Mouse (Mus musculus) fat pad, adult 2 months (tissue): ENCODE measurements around the gene Aoc3.
"Not testable (repeated sequence)": the region's sequence is repeated elsewhere in the genome, so short reads cannot be mapped to it uniquely, and the experiment has no call there.

Experiments used
- DNase-seq: peaks from one replicate; pipeline ENCODE4 v3.0.0-alpha.2; 2011; ENCODE audit warnings: low read depth, low spot score; ENCODE audit errors: extremely low read depth

The Aoc3 gene

GRCm38 (mm10) chr11:101330371-101330924, at the start of gene Aoc3:
TSS of gene Aoc3 (plus strand) at chr11:101330605.
- DNase-seq = no peak

GRCm38 (mm10) chr11:101280837-101281236, 49.6 kb upstream of the Aoc3 start:
- no peak for DNase-seq

- no peak for DNase-seq
These were observed 47.5 kb upstream of the Aoc3 start for GRCm38 (mm10) chr11:101282896-101283295.

- no peak for DNase-seq
These were observed 46.6 kb upstream of the Aoc3 start for GRCm38 (mm10) chr11:101283805-101284204.

GRCm38 (mm10) chr11:101287306-101287705, 43.1 kb upstream of the Aoc3 start:
- DNase-seq = no peak

- no peak for DNase-seq
These were observed 39.2 kb upstream of the Aoc3 start for GRCm38 (mm10) chr11:101291231-101291630.

GRCm38 (mm10) chr11:101295191-101295590, 35.2 kb upstream of the Aoc3 start:
- no peak for DNase-seq

GRCm38 (mm10) chr11:101300881-101301280, 29.5 kb upstream of the Aoc3 start:
- DNase-seq = no peak

GRCm38 (mm10) chr11:101301299-101302003, 29.0 kb upstream of the Aoc3 start:
- DNase-seq = no peak

- no peak for DNase-seq
These were observed 28.2 kb upstream of the Aoc3 start, which contains the start of gene Becn1 for GRCm38 (mm10) chr11:101302004-101302798. TSS of gene Becn1 (minus strand) at chr11:101302286.

- no peak for DNase-seq
These were observed 22.7 kb upstream of the Aoc3 start for GRCm38 (mm10) chr11:101307744-101308143.

- DNase-seq = no peak
These were observed 19.3 kb upstream of the Aoc3 start for GRCm38 (mm10) chr11:101311083-101311482.

GRCm38 (mm10) chr11:101312150-101312549, 18.3 kb upstream of the Aoc3 start:
- no peak for DNase-seq

- DNase-seq = no peak
These were observed 15.8 kb upstream of the Aoc3 start for GRCm38 (mm10) chr11:101314567-101314966.

GRCm38 (mm10) chr11:101315082-101315650, 15.2 kb upstream of the Aoc3 start:
- no peak for DNase-seq

GRCm38 (mm10) chr11:101315665-101316500, 14.5 kb upstream of the Aoc3 start, which contains the start of gene Psme3:
TSS of gene Psme3 (plus strand) at chr11:101316213.
- no peak for DNase-seq

GRCm38 (mm10) chr11:101316501-101316917, 13.9 kb upstream of the Aoc3 start:
- DNase-seq = no peak

- no peak for DNase-seq
These were observed 6.8 kb upstream of the Aoc3 start for GRCm38 (mm10) chr11:101323609-101324008.

GRCm38 (mm10) chr11:101324763-101325162, 5.6 kb upstream of the Aoc3 start, which contains the start of gene Aoc2:
TSS of gene Aoc2 (plus strand) at chr11:101325063.
- no peak for DNase-seq

- not testable (repeated sequence) for DNase-seq
These were observed 5.2 kb upstream of the Aoc3 start for GRCm38 (mm10) chr11:101325201-101325600.
